Mouse (Mus musculus): Measurements from ENCODE around the gene Ppp4c.

DNA sequence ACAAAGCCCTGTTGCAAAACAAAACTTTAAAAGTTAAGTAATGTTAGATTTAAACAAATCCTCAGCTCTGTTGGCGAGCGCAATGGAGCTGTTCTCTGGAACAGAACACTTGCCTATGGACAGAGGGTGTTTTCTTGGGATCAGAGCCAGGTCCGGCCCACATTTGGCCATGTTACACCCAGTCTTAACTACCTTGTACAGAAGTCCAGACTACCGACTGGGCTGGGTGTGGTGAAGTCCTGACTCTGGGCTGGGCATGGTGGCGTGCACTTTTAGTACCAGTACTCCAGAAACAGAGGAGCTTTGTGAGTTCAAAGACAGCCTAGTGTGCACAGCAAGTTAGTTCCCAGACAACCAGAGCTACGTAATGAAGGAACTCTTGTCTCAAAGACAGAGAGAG, 14.7 kb upstream of the Ppp4c start:
- no peak for TF ChIP-seq CTCF (IDR thresholded peaks at IDR 0.05)
- TF ChIP-seq EP300 (IDR thresholded peaks at IDR 0.05): no peak
